Mouse (Mus musculus) heart, postnatal 0 days (tissue): Measurements from ENCODE around the gene Bpi.

ENCODE experiments used
- CTCF ChIP-seq: IDR thresholded peaks from 2 replicates; pipeline ENCODE4 v1.5.1; 2016; ENCODE audit warnings: antibody characterized with exemption, control low read depth, low read depth
- EP300 ChIP-seq: IDR thresholded peaks from 2 replicates; pipeline ENCODE4 v1.6.1; 2016; ENCODE audit warnings: antibody characterized with exemption, low read depth

- TF ChIP-seq CTCF (no peak), EP300 (no peak)
Measured at GRCm38 (mm10) chr2:158324531-158325190, 66.8 kb downstream of the Bpi start.
